Mouse (Mus musculus): ENCODE results near the gene Irs2.

The Irs2 gene

DNA sequence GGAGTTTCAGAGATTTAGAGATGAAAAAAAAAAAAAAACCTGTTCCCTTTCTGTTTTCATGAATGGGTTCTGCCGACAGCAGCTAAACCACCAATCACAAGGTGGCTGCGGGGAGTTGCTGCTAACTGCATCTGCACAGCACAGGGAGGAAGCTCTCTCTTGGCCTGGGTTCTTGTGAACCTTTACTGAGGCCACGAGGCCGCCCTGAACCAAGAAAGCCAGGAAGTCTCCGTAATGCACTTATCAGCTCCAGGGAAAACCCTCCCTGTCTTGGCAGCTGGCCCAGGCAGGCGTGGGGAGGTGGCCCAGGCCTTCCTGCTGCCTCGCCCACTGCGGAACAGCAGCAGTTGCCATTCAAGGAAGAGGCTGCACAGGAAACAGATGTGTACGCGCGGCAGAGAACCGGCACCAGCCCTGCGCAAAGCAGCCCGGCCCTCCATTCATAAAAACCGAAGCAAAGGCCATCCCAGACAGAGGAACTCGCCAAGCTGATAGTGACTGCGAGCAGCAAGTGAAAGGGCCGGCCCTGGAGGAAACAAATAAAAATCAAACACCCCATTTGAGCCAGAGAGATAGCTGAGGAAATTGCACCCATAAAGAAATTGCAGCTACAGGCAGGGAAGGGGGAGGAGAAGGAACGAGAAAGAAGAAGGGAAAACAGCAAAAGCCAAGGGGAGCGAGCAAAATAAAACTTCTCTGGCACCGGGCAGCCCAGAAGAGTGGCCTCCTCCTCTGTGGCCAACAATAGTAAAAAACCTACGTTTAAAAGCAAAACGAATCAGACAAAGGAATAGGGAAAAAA, 62.1 kb downstream of the Irs2 start:
- peak; percentile 98 to 99 for DNase-seq

DNA sequence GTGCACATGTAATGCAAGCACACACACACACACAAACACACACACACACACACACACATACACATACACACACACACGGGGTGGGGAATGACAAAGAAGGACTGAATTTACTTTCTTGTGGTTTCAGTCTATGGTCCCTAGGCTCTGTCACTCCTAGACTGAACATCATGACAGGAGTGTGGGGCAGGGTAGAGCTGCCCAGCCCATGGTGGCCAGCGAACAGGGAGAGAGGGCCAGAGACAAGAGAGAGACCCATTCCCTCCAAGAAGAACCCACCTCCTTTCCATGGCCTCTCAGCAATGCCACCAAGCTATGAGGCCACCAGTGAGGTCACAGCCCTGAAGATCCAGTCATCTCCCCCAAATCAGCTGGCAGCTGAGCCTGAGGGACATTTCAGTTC, 62.8 kb downstream of the Irs2 start:
- no peak for DNase-seq

GRCm38 (mm10) chr8:10943314-10944060, 64.8 kb downstream of the Irs2 start:
- no peak for DNase-seq

DNA sequence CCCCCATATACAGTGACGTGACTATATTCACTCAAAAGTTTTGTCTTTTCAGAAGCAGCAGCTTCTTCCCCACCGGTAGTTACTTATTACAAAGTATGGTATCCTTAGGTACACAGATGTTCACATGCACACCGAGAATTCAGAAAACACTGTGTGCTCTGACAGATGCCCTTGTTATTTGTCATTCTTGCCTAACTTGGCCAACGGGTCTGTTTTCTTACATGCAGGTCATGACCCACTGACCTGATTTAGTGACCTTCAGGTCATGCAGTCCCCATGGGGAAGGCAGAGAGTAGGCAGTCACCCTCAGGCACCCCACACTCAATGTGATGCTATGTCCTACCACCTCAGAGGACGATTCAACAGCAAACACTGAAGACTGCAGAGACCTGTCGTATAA, 68.4 kb downstream of the Irs2 start:
- DNase-seq, result no peak

DNA sequence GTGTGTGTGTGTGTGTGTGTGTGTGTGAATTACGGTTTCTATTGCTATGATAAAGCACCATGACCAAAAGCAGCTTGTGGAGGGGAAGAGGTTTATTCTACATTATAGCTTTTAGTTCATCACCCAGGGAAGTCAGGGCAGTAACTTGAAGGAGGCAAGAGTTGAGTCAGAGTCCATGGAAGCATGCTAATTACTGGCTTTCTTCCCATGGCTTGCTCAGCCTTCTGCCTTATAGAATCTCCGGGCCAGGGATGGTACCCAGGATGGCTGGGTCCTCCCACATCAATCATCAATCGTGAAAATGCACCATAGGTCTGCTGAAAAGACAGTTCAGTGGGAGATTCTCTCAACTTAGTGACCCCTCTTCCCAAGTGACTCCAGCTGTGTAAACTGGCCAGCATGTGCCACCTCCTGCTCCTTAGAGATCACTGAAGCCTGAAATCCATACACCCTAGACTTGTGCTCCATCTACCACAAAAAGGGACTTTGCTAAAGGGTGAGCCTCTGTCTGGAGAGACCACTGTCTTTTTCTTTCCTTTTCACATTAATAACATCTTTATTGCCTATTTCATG, 69.0 kb downstream of the Irs2 start:
- DNase-seq, result no peak

DNA sequence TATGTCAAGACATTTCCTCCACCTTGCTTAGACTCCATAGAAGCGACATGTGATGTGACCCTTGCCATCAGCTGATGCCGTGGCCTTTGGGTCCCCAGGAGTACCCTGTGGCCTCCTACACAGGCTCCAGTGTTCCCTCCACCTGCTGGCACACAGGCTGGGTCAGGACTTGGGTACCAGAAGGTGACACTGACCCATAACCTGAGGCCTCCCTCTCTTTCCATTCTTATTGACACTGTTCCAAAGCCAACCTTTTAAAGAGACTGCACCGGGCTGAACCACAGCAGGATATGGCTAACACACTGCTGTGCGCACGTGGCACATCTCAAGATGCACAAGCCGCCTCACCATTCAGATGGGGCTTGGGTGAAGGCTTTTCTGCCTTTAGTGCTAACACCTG, 70.0 kb downstream of the Irs2 start:
- DNase-seq, result no peak

DNA sequence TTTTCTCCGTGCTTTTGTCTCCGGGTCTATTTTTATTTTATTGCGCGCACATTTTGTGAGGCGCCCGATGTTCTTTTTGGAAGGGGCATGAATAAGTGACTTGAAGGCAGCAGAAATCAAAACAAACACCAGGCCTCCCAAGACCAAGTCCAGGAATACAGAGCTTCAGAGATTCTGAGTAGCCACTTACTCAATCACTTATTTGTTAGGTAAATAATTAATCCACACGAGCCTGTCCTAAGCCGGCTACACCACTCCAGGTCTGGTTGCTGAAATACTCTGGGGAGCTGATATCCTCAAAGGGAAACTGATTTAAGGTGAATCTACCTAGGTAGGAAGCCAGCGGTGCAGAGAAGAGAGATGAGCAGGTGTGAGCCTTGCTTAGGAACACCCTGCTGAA, 71.6 kb downstream of the Irs2 start:
- peak in 1 of 2 experiments; percentile 40 for DNase-seq

GRCm38 (mm10) chr8:10935231-10935630, 73.0 kb downstream of the Irs2 start:
- peak; percentile 63 to 73 for DNase-seq

Measured in lung, adult 18-20 months (tissue).